Mouse (Mus musculus) megakaryocyte, embryonic 14.5 days (primary cell): ENCODE results near the gene Klf2. TPM values are rescaled to one million over a fixed set of nuclear protein-coding genes. Genes with fewer than 3 reads are reported as not detected.

Experiments
- H3K27me3 ChIP-seq: replicated peaks from 2 replicates; pipeline ENCODE3; 2012; ENCODE audit warnings: inconsistent platforms
- H3K36me3 ChIP-seq: replicated peaks from 2 replicates; pipeline ENCODE3; 2012; ENCODE audit warnings: low read length, inconsistent platforms, mixed read lengths
- H3K4me1 ChIP-seq: 2 replicates; pipeline ENCODE4 v1.6.1; 2012; ENCODE audit warnings: inconsistent platforms
- H3K4me3 ChIP-seq: replicated peaks from 2 replicates; pipeline ENCODE3; 2012; ENCODE audit warnings: moderate library complexity, mild to moderate bottlenecking, inconsistent platforms
- H3K9me3 ChIP-seq: 2 replicates; pipeline ENCODE4 v1.6.1; 2012; ENCODE audit warnings: inconsistent platforms
- FLI1 ChIP-seq: IDR thresholded peaks from 2 replicates; pipeline ENCODE4 v1.6.1; 2012; ENCODE audit warnings: low read length, inconsistent platforms, mixed read lengths
- GATA1 ChIP-seq: IDR thresholded peaks from 3 replicates; pipeline ENCODE4 v1.6.1; 2012; ENCODE audit warnings: mixed read lengths, low read length, inconsistent platforms, borderline replicate concordance
- polyA plus RNA-seq: library from polyadenylated mRNA; stranded (reverse); fragments of >175 nt; gene quantifications from 2 replicates; pipeline ENCODE4 v1.2.3, GENCODE M21; 2012; ENCODE audit warnings: low replicate concordance; ENCODE audit not compliant: insufficient read depth

Klf2 gene
- polyA plus RNA-seq, 1 experiment = 29.5 TPM

DNA sequence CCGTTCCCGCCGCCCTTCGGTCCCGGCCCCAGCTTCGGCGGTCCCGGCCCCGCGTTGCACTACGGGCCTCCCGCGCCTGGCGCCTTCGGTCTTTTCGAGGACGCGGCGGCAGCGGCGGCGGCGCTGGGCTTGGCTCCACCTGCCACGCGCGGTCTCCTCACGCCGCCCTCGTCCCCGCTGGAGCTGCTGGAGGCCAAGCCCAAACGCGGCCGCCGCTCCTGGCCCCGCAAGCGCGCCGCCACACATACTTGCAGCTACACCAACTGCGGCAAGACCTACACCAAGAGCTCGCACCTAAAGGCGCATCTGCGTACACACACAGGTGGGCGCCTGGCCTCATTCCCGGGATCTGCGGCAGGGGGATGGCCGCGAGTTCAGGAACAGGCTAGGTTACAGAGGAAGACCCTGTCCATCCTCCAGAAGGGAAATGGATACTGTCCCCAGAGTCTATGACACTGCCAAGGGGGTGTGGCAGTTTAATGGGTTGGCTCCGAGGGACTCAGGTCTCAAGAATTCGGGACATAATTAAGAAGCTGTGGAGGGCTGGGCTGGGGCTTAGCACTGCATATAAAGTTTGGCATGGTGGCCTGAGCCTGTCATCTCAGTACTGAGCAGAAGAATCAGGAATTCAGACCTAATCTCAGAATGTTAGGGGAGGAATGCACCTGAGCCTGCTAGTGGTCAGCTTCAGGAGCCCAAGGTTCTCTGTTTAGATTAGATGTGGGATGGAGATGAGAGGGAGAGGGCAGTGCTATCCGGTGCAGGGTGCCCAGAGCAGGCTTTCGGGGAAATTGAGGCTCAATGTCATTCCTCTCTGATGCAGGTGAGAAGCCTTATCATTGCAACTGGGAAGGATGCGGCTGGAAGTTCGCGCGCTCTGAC lies 1.3 kb downstream of the Klf2 start:
- peaks cover 8% of the 10 kb centered on the region for H3K36me3 ChIP-seq
- peaks cover 9% of the 10 kb centered on the region; the same call in 1 of the 2 replicates for H3K9me3 ChIP-seq
- peaks cover 58% of the 10 kb centered on the region for H3K27me3 ChIP-seq
- H3K4me1 ChIP-seq = peaks cover 65% of the 10 kb centered on the region
- TF ChIP-seq FLI1 = no peak
- TF ChIP-seq GATA1 = no peak
- peak overlapping the region; percentile 95 for H3K4me3 ChIP-seq

DNA sequence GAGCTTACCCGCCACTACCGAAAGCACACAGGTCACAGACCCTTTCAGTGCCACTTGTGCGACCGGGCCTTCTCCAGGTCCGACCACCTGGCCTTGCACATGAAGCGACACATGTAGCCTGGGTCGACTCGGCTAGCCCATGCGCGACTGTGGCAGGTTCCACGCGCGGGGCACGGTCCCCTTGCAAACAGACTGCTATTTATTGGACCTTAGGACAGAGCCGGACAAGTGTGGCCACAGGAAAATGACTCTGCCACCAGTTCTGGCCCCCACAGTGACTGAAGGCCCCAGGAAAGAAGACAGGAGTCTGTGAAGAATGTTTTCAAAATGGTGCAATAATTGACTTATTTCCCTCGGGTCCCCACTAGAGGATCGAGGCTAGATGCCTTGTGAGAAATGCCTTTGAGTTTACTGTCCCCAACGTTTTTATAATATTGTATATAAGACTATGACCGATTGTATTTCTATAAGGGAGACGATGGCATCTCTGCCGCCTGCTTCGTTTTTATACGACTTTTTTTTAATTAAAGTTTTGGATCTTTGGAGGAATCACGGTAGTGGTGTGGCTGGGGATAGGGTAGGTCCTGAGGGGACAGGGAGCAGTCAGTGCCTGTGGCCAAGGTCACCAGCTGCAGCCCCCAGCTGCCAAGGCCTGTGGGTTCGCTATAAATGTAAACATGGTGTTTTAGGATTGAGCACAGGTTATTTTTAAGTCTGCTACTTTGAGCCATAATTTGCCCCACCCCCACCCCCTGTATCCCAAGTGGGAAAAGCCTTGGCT lies 2.2 kb downstream of the Klf2 start:
- Histone ChIP-seq H3K4me1 (peaks cover 72% of the 10 kb centered on the region), H3K36me3 (peaks cover 8% of the 10 kb centered on the region), H3K27me3 (peaks cover 65% of the 10 kb centered on the region), H3K9me3 (peaks cover 9% of the 10 kb centered on the region; the same call in 1 of the 2 replicates), H3K4me3 (peak overlapping the region; percentile 95)
- TF ChIP-seq FLI1 = no peak
- no peak for TF ChIP-seq GATA1

DNA sequence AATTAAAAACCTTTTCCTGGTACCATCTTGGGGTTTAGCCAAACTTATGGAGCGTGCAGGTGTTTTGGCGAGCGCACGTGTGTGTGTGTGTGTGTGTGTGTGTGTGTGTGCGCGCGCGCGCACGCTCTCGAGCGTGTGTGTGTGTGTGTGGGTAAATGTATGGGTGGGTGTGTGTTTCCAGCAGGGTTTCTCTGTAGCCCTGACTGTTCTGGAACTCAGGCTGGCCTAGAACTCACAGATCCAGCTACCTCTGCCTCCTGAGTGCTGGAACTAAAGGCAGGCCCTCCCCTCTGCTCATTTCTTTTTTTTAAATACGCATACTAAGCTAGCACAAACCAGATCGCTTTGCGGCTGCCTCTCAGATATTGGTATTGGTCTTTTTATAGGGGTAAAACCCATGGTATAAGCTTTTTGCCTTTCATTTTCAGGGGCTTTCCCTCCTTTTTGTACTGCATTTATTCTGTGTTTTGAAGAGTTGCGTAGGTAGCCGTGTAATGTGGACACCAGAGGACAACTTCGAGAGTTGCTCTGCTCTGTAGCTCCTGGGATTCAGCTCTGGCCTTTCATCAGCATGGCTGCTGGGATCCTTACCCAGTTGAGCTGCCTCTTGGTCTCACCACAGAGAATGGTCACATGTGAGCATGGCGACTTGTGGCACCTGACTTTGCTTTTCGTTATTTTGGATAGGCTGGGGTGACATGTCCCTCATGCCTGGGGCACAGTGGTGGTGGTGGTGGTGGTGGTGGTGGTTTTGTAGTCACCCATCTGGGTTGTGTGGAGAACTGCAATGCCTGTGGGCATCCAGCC lies 3.0 kb downstream of the Klf2 start:
- Histone ChIP-seq H3K27me3 (peaks cover 69% of the 10 kb centered on the region), H3K4me3 (peak overlapping the region; percentile 64), H3K4me1 (peaks cover 73% of the 10 kb centered on the region), H3K36me3 (peaks cover 8% of the 10 kb centered on the region), H3K9me3 (peaks cover 9% of the 10 kb centered on the region; the same call in 1 of the 2 replicates)
- no peak for TF ChIP-seq GATA1
- no peak for TF ChIP-seq FLI1

DNA sequence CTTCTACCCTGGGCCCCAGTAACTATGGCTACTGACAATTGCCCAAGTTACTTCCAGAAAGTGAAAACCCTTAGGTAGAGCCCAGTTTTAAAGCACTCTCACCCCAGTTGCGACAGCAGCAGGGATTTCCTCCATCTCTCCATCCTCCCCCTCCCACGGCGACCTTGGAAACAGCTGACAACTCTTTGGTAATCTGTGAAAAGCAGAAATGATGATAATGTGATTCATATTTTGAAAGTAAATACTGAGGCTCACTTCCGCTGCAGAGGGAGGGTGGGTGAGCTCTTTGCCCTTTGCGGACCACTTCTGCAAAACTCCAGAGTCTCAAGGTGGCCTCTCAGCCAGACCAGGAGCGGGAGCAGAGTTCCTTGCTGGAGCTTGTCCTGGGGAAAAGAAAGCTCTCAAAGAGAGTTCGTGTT lies 3.6 kb downstream of the Klf2 start:
- TF ChIP-seq GATA1 (no peak), FLI1 (no peak)
- Histone ChIP-seq H3K4me1 (peaks cover 69% of the 10 kb centered on the region), H3K36me3 (peaks cover 8% of the 10 kb centered on the region), H3K9me3 (peaks cover 9% of the 10 kb centered on the region; the same call in 1 of the 2 replicates), H3K27me3 (peaks cover 72% of the 10 kb centered on the region), H3K4me3 (peak overlapping the region; percentile 64)

DNA sequence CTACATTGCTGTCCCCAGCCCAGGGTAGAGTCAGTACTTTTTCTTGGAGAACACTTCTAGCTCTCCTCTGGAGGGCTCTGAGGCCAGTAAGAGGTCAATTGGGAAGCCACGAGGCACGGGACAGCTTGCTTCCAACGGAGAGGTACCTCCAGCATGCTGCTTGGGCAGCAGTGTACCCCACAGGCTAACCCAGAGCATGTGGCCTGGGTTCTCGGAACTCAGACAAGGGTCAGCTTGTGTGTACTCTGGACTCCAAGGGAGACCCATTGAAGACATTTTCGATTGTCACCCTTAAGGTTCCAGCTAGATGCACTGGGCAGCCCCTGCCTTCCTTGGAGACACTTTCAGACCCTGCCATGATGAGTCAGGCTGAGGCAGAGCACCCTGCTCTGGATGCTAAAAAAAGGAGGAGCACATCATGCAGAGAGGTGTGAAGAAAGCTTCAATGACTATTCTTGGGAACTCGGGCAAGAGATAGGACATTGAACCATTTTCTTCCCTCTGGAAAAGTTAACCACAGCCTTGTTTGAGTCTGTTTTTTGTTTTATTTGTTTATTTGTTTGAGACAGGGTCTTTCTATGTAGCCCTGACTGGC lies 4.4 kb downstream of the Klf2 start:
- peaks cover 74% of the 10 kb centered on the region for H3K27me3 ChIP-seq
- H3K36me3 ChIP-seq = peaks cover 8% of the 10 kb centered on the region
- peaks cover 61% of the 10 kb centered on the region for H3K4me1 ChIP-seq
- H3K9me3 ChIP-seq = peaks cover 9% of the 10 kb centered on the region; the same call in 1 of the 2 replicates
- no peak for TF ChIP-seq GATA1
- TF ChIP-seq FLI1 = no peak
- no peak overlapping the region for H3K4me3 ChIP-seq

DNA sequence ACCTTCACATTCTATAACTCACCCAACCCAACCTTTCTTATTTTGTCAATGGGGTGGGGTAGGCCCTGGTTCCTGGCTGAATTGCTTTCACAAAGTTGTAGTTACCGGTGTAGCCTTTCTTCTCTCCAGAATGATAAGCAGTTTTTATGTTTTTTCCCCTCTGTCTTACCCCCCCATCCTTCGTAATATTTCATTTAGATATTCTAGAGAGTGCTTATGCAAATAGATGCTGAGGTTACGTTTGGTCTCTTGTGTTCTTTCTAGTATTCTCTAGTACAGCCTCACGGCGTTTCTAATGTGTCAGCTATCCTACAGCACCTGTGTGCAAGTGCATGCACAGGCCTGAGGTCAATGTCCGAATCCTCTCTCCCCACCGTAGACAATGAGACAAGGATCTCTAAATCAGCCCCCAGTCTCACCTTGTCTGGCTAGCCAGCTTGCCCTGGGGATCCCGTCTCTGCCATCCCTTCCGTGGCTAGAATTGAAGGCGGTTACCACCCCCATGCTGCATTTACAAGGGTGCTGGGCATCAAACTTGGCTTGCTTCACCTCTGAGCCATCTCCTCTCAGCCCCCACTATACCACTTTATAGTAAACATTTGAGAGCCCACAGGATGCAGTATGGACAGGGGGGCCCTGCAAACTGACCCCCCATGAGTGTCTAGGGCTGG lies 5.3 kb downstream of the Klf2 start:
- TF ChIP-seq FLI1 = no peak
- TF ChIP-seq GATA1 = no peak
- H3K27me3 ChIP-seq = peaks cover 71% of the 10 kb centered on the region
- peaks cover 8% of the 10 kb centered on the region for H3K36me3 ChIP-seq
- no peak overlapping the region for H3K4me3 ChIP-seq
- H3K4me1 ChIP-seq = peaks cover 53% of the 10 kb centered on the region
- peaks cover 9% of the 10 kb centered on the region; the same call in 1 of the 2 replicates for H3K9me3 ChIP-seq

DNA sequence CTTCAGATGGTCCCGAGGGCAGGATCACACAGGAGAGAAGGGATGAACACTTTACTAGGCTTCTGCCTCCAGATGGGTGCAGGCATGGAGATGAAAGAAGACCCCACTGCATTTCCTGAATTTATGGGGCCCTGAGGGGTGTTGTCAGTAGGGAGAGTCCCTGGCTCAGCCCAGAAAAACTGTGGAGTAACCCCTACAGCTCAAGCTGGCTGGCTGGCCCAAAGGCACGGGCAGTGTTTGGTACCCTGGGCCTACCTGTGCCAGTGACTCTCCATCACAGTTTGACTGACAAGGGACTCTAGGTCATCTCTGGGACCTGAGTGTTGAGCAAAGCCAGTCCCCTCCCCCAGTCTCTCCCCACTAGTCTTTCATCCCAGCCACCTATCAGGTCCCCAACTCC lies 5.9 kb downstream of the Klf2 start:
- Histone ChIP-seq H3K9me3 (peaks cover 9% of the 10 kb centered on the region; the same call in 1 of the 2 replicates), H3K4me3 (no peak overlapping the region), H3K4me1 (peaks cover 53% of the 10 kb centered on the region), H3K27me3 (peaks cover 71% of the 10 kb centered on the region), H3K36me3 (peaks cover 8% of the 10 kb centered on the region)
- TF ChIP-seq GATA1 = no peak
- TF ChIP-seq FLI1 = no peak

DNA sequence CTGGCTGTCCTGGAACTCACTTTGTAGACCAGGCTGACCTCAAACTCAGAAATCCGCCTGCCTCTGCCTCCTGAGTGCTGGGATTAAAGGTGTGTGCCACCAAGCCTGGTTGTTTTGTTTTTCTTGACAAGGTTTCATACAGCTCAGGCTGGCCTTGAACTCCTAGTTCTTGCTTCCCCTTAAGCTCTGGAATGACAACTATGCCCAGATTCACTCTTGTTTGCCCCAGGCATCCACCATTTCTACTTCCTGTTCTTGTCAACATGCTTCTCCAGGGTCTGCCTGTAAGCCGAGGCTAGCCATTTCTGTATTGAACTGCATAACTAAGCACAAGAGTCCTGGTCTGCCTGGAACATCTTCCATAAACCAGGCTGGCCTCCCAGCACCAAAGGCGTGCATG lies 10.3 kb downstream of the Klf2 start:
- TF ChIP-seq GATA1 = no peak
- TF ChIP-seq FLI1 = no peak
- peaks cover 51% of the 10 kb centered on the region for H3K27me3 ChIP-seq
- no peaks in the 10 kb centered on the region for H3K36me3 ChIP-seq
- H3K4me3 ChIP-seq = no peak overlapping the region
- no peaks in the 10 kb centered on the region for H3K9me3 ChIP-seq
- peaks cover 54% of the 10 kb centered on the region for H3K4me1 ChIP-seq
